Comparison of ENCODE assay signal across 36 mouse cellular contexts in genomic region chr17:68769561-68769960, GRCm38 (mm10). TPM values are rescaled to one million over a fixed set of nuclear protein-coding genes. Genes with fewer than 3 reads are reported as not detected.
DNase-seq lines count a peak whose midpoint lies in the region; ATAC-seq and TF ChIP-seq lines count a peak whose summit lies in the region.
"Had no signal": no experiment of that assay in that cellular context is flagged by ENCODE, and none has a peak within 500 bp of the region (broad histone marks: within the 10 kb centered on the region; RNA-seq: fewer than 3 reads in every experiment).

No protein-coding gene starts in this region.

- peak; percentile 19 for DNase-seq in cerebellum, adult 9-10 months
- DNase-seq in cerebellum, postnatal 4 days (ENCODE audit: low spot score in 2 of 2): no peak
- DNase-seq in frontal cortex, postnatal 10 days (ENCODE audit: low spot score in 2 of 2): no peak
- no peak for DNase-seq in layer of hippocampus, adult 2 months (ENCODE audit: low spot score in 2 of 2)
- DNase-seq in layer of hippocampus, adult 8-10 months (ENCODE audit: low spot score in 2 of 2): no peak
- DNase-seq in right cerebral cortex, postnatal 10 days (ENCODE audit: low spot score in 2 of 2): peak; percentile 36 to 47
- DNase-seq in right cerebral cortex, postnatal 4 days: no peak
- DNase-seq: adrenal gland, postnatal 10 days; gastrocnemius, postnatal 14 days; heart, postnatal 36 days; kidney, adult 8-10 months; kidney, postnatal 4 days; layer of hippocampus, adult 9-11 months; lung, embryonic 14.5 days; lung, postnatal 14 days; thymus, adult 18-20 months; thymus, postnatal 25 days had no signal

- H3K27ac ChIP-seq in layer of hippocampus, adult 2 months: no peak overlapping the region; the same call in 1 of the 2 replicates
- H3K27ac ChIP-seq: embryonic facial prominence, embryonic 13.5 days; forebrain, embryonic 10.5 days; heart, embryonic 10.5 days; kidney, postnatal 0 days; limb, embryonic 12.5 days; liver, embryonic 15.5 days; midbrain, embryonic 10.5 days; neural tube, embryonic 13.5 days; stomach, postnatal 0 days had no signal

- H3K4me3 ChIP-seq in layer of hippocampus, adult 2 months: no peak overlapping the region
- H3K4me3 ChIP-seq: embryonic facial prominence, embryonic 13.5 days; forebrain, embryonic 10.5 days; heart, embryonic 10.5 days; limb, embryonic 12.5 days; liver, embryonic 15.5 days; midbrain, embryonic 10.5 days; myocyte; neural tube, embryonic 13.5 days had no signal

- TF ChIP-seq CTCF in layer of hippocampus, adult 2 months (conservative IDR thresholded peaks at IDR 0.05): peak; percentile 44

- peak; percentile 69; the same call in 1 of the 2 replicates for ATAC-seq in frontal cortex, adult (ENCODE audit: low TSS enrichment)
- ATAC-seq: forebrain, embryonic 16.5 days; intestine, embryonic 16.5 days; midbrain, embryonic 16.5 days; Patski had no signal

RNA-seq across cellular contexts. Expression of gene Tmem200c, which starts 56.9 kb away (rescaled TPM):
- 1 to 10 TPM; 6.8 to 7.9 TPM for total RNA-seq in layer of hippocampus, adult 2 months (2021)
- total RNA-seq in layer of hippocampus, adult 8-10 months (2022): 10 to 100 TPM in 1 of 4 experiments, 1 to 10 TPM in 3; 7.7 to 10.4 (median 8.8) TPM
- total RNA-seq: common myeloid progenitor, adult 5-6 weeks; granulocyte monocyte progenitor cell, adult 5-6 weeks; heart, postnatal 36 days; liver, adult 2 months; MEL had no signal

Comparison
In these comparisons a context has a peak if more than half of its experiments do, and no peak if none do; other contexts are left out.
1. DNase-seq: peak in cerebellum, adult 9-10 months (single experiment) and right cerebral cortex, postnatal 10 days (2 of 2); none in cerebellum, postnatal 4 days (0 of 2), frontal cortex, postnatal 10 days (0 of 2), layer of hippocampus, adult 2 months (0 of 2), layer of hippocampus, adult 8-10 months (0 of 2) and right cerebral cortex, postnatal 4 days (single experiment).